Mouse (Mus musculus): ENCODE measurements around the gene Rfc1.
A peak's percentile ranks its signal among the peaks of the same experiment; 100 is the strongest.

The Rfc1 gene

DNA sequence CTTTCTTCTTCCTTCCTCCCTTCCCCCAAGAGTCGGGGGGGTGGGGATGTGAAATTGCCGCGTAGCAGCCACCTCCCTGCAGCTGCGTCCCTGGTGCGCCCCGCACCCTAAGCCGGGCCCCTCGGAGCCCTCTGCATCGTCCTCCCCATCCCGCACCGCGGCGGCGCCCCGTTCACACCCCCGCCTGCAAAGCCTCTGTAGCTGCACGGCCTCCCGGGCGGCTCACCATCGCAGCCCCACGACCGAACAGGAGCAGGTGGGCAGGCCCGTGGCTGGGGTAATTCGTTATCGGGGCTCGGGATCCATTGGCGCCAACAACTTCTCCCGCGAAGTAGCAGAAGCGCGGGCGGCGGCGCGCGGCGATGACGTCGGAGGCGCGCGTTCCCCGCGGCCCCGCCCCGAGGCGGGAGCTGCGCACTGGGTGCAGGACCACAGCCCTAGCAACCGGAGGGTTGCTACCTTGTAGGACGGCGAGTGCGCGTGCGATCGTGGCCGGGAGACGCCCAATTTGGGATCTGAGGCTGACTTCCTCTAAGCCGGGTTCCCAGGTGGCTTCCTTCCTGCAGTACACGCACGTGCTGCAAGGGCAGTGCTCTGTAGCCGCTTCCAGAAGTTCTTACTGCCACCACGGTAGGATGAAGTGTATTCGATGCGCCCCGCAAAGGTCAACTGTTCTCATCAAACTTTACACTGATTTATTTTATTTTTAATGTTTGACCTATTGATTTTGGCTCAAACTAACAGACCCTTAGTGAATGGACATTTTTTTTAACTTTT is at the start of gene Rfc1:
TSS of gene Rfc1 (minus strand) at position 373 of the 777 bp plus-strand sequence.
- peak; percentile 91 for DNase-seq (ENCODE audit: low spot score)

DNA sequence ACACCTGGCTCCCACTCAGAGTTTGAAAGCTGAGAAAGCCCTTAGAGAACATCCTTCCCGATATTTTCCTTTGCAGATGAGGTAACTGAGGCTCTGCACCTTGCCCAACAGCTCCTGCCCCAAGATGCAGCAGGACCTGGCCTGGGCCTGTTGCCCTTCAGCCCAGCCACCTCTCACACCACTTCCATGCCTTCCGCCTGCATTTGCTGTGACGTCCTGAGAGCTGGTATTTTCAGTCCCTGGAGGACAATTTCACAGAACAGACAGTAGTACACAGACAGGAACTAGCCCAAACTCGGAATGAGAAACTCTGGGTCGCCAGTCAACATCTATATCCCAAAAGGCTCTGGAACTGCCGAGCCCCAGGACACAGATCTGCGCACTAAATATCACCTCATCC is 39.3 kb upstream of the Rfc1 start:
- DNase-seq (ENCODE audit: low spot score), result no peak

DNA sequence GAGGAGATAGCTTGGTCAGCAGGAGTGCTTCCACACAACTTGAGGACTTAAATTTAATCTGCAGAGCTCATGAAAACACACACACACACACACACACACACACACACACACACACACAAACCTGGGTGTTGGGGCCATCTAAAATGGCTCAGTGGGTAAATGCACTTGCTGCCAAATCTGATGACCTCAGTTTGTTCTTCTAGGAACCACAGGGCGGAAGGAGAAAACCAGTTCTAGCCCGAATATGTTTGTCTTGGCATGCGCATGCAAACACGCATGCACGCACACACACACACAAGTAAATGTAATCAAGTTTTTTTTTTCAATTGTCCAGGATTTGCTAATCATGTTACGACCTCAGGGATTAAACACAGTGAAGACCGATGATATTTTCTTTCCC is 36.1 kb upstream of the Rfc1 start:
- DNase-seq (ENCODE audit: low spot score), result no peak

DNA sequence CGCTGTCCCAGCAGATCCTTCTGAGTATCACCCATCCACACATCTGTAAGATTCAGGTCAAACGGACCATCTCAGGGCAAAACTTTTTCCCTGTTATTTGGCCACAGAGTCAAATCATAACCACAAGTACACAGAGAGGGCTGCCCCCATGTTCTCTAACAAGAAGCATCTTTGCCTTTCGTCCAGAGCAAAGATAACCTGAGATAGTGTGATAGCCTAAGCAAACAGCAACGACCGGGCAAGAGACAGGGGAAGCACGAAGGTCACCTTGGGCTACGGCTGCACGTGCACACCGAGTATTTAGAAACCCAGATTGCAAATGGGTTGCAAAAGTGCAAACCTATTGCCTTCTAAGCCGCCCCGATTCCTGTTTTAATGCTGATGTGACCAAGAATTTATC is 32.4 kb upstream of the Rfc1 start:
- no peak for DNase-seq (ENCODE audit: low spot score)

DNA sequence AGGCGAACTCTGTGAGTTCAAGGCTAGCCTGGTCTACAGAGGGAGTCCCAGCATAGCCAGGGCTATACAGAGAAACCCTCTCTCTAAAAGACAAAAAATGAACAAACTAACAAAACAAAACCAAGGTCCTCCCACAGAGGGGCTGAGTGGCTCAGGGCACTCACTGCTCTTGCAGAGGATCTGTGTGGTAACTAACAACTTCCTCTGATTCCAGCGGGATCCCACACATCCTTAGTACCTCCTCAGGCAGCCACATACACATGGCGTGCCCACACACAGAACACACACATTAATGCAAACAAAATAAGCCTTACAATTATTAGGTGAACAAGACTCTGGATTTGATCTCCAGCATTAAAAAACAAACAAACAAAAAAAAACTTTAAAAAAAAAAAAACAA is 22.3 kb upstream of the Rfc1 start:
- DNase-seq (ENCODE audit: low spot score), result no peak

DNA sequence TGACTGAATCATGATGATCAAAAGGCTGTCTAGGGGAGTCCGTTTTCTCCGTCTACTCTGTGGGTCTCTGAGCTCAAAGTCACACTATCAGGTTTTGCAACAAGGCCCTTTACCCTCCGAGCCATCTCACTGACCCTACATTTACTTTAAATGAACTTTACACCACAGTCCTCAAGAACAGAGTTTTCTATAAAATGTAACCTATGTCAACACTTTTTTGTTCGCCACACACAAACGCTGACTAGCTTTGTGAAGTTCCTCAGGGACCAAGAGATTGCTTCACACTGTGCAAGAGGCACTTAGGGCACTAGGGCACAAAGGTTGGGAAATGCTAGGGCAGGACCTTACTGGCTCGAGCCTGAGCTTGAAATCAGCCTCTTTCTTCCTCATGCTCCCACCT is 21.4 kb upstream of the Rfc1 start:
- DNase-seq (ENCODE audit: low spot score), result no peak

DNA sequence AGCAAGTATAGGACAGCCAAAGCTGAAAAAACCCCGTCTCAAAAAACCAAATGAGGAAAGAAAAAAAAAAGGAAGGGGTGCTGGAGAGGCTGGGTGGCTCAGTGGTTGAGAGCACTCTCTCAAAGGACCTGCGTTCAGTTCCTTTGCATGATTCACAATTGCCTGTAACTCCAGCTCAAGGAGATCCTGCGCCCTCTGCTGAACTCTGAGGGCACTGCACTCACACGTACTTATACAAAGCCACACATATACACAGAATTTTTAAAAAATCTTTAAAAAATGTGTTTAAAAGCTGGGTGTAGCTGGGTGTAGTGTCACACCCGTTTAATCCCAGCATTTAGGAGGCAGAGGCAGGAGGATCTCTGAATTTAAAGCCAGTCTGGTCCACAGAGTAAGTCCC is 19.5 kb upstream of the Rfc1 start:
- DNase-seq (ENCODE audit: low spot score), result no peak

DNA sequence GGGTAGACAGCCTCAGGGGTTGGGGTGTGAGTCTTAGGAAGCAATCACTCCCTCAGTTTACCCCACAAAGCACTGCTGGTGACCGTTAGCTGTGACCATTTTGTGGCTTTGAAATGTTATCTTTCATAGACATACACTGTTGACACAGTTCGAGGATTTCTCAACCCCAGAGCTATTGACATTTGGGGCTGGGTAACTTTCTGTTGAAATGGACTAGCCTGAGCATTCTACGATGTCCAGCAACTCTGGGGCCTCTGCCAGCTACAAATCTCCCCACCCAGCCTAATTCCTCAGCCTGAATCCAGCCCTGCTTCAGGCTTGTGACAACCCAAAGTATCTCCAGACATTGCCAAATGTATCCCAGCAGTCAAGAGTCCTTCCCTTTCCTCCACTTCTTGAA is 18.6 kb upstream of the Rfc1 start:
- no peak for DNase-seq (ENCODE audit: low spot score)

DNA sequence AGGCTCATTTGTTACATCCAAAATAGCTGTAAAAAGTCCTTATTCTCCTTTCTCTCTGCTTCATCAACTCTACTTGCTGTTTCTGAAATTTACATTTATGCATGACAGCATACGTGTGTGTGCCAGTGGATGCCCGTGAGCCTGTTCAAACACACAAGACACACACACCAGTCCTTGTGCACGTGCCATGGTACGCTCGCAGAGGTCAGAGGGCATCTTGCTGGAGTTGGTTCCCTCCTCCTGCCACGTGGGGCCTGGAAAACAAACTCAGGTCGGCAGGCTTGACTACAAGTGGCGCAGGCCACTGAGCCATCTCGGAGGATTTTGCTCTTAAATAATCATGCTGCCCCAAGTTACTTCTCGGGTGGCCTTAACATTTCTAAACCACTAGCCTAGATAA is 15.0 kb upstream of the Rfc1 start:
- no peak for DNase-seq (ENCODE audit: low spot score)

DNA sequence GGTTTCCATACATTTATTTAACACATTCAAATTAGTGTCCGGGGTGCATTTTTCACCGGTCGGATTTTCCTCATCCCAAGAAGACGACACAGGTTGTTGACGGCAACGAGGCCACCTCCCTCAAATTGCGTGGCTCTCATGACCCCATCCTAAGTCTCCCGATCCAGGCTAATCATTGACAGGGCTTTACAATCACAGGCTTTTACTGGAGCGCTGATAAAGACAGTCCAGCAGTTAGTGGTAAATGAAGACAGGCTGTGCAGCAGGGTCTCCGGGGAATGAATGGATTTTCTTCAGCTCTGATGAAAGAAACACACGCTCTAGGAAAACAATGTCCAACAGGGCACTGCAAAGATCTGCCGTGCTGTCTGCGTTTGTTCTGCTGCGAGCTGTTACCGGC is 12.7 kb upstream of the Rfc1 start, which contains the start of gene Klb:
TSS of gene Klb (plus strand) at position 147 of the 400 bp plus-strand sequence.
- no peak for DNase-seq (ENCODE audit: low spot score)

DNA sequence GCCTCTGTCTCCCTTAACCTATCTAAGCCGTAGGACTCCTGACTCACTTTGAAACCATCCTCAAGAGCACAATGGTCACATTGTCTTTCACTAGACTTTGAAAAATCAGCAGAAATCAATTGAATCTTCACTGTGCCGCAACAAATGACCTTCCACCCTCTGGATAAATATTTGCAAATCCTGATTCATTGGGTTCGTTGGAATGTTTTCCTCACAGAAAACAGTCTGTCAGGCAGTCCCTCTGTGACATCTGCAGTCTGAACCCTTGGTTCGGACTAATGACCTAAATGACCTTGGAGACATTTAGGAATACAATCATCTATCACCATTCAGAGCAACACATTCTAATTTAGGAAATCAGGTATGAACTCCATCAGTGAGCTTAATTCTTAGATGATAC is 4.7 kb upstream of the Rfc1 start:
- no peak for DNase-seq (ENCODE audit: low spot score)

DNA sequence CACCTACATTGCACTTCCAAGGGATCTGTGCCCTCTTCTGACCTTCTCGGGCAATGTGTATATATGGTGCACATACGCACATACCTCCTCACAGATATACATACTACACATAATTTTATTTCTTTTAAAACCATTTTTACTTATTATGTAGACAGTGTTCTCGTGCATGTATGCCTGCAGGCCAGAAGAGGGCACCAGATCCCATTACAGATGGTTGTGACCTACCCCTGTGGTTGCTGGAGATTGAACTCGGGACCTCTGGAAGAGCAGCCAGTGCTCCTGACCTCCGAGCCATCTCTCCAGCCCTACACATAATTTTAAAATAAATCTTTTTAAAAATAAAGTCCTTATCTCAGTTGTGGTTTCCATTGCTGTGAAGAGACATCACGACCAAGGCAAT is 2.9 kb upstream of the Rfc1 start:
- DNase-seq (ENCODE audit: low spot score), result no peak

DNA sequence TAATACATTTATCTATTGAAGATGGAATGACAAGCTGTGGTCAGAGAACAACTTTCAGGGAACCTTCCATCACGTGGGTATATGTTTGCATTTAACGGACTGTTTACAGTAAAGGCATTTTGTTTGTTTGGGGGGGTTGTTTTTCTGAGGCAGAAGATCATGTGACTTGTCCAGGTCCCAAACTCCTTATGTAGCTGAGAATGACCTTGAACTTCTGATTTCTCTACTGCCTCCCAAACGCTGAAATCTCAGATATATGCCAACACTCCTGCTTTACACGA is 545 bp upstream of the Rfc1 start:
- no peak for DNase-seq (ENCODE audit: low spot score)

DNA sequence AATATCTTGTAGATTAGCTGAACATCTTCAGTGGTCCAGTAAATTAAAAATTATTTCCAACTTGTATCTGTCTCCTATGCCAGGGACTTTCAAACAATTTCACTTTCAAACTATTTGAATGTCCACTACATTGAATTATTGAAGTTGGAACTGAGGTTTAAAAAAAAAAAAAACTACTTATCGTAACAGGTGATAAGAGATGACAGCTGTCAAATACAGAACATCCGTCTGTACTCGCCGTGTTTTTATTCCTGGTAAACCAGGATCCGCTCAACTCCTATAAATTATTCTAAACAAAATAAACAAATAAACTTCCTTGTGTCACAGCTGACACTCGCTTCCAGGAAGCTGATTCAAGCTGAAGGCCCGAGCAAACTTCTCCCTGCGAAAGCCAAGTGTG is 682 bp downstream of the Rfc1 start:
- no peak for DNase-seq (ENCODE audit: low spot score)

DNA sequence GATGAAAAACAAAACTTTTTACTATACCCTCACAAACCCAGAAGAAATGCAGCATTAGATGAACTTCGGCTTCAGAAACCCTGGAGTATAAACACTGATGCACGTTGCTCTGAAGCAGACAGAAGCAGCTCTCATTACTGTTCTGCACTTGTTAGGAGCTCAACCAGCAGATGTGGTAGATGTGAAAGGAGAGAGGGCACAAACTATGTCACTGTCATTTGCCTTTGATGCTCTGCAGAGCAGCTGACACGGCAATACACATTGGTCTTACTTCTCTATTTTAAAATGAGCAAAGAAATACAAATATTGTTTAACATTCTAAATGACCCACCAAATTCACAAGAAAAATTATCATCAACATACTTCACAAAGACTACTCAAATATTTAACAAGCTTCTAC is 5.5 kb downstream of the Rfc1 start:
- DNase-seq (ENCODE audit: low spot score), result no peak

DNA sequence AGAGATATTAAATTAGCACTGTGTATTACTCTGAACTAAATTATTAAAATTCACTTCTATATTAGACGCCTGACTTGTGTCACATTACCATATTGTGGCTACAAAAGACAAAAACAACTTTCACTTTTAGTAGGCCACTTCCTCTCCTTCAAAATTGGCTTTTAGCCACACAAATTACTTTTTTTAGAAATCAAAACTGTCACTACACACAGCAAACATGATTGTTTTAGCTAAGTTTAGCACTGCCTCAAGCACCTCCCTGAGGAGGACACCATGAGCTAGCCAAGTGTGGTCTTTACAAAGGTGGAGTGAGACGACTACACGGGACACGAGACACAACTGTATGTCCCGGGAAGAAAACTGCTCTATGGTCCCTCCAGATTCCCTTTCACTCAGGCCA is 9.3 kb downstream of the Rfc1 start:
- DNase-seq (ENCODE audit: low spot score), result no peak

DNA sequence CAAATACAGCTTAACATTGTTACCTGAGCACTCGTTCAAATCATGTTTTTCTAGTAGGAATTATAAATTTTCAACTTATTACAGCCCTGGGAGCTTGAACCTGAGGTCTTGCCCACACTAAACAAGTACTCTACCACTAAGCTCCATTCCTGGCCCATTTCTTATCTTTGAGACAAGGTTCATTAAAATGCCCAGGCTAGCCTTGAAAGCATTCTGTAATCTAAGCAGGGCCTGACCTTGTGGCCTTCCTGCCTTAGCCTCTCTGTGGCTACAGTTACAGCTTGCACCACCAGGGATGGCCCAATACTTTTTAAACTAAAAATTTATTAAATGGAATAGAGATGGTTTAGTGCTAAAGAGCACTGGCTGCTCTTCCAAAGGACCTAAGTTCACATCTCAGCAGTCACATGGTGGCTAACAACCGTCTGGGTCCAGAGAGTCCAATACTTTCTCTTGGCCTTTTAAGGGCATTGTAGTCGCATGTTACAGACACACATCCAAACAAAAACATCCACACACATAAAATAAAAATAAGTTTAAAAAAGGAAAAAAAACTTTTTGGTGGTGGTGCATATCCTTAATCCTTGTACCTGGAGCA is 10.6 kb downstream of the Rfc1 start:
- no peak for DNase-seq (ENCODE audit: low spot score)

DNA sequence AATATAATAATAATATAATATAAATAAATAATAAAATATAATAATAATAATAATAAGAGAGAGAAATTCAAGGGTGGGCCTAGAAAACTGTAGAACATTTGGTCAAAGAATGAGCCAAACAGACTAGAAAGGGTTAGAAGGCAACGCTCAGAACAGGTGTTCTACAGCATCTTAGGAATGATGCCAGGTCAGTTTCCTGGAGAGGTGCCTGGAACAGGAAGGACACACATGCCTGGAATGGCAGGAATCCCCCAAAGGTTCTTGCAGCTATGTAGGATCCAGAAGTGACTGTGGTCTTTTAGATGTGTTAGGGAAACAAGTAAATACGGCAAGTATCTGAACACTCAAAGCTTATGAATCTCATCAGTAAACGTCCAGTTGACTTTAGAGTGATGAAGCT is 11.2 kb downstream of the Rfc1 start:
- no peak for DNase-seq (ENCODE audit: low spot score)

DNA sequence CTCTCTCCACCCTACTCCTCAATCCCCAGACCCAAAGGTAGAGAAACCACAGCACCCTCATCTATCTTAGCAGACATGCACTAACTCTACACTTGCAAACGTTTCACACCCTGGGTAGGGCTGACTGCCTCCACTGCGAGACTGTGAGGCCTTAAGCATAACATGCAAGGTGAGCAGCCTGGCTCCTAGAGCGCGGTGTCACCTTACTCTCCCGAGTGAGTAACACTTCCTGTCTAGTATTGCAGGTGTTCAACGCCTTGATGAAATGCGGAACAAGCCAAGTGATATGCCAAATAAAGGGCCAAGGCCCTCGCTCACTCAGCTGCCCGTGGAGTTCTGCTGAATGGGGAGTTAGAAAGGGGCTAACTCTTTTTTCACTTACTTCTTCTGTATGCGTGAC is 13.3 kb downstream of the Rfc1 start:
- no peak for DNase-seq (ENCODE audit: low spot score)

DNA sequence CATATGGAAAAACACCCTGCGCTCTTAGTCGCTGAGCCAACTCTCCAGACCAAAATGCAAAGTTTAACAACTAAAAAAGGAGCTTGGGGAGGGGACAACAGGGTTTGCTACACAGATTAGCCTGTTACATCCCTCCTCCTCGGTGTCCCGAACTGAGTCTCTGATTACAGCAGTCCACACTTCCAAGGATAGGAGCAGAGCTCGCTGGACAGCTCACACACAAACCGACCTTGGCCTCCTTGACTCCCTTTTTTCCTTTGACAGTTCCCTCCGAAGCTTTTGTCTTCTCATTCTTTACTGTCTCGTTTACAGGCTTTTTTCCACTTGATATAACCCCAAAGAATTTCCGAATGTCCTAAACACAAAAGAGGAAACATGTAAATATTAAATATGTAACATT is 16.3 kb downstream of the Rfc1 start:
- DNase-seq (ENCODE audit: low spot score), result no peak

DNA sequence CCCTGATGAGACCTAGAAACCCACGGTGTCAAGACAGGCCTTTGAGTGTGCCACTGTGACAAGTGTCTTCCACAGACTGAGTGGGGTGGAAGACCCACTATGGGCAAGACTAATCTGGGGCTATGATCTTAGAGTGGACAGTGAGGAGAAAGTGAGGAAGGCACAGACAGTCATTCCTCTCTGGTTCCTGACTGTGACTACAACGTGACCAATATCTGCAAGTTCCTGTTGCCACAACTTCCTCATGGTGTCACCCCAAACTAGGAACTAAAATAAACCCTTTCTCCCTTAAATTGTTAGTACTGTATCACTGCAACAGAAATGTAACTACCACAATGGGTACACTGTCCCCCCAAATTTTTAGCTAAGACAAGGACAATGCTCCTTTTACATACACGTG is 26.6 kb downstream of the Rfc1 start:
- DNase-seq (ENCODE audit: low spot score), result no peak

DNA sequence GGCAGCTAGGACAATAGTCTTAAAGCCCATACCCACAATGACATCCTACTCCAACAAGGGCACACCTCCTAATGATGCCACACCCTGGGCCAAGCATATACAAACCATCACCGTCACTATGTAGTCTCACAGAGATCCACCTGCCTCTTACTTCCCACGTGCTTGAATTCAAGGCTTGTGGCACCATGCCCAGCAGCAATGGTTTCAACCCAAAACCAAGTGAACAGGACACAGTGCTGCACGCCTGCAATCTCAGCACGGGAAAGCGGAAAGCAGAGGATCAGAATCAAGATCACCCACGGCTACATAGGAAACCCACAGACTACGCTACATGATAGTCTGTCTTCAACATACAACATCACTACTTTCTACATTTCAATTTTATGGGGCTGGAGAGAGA is 27.3 kb downstream of the Rfc1 start:
- DNase-seq (ENCODE audit: low spot score), result no peak

DNA sequence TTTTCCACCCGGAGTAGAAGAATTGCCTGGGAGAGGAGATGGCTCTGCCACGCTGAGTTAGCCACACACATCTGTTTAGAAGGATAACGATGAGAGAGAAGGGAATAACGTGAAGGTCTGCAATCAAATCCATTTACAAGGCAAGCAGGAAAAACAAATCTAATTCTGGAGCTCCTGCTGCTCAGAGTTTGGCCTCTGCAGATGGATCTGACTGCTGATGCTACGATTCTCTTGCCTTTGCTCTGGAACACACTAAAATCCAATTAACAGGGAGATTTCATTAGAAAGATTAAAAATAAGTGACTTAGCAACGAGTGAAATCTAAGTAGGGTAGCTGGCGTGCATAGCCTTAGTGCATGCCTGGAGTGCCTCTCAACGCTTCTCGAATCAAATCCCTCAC is 30.0 kb downstream of the Rfc1 start:
- peak; percentile 78 for DNase-seq (ENCODE audit: low spot score)

DNA sequence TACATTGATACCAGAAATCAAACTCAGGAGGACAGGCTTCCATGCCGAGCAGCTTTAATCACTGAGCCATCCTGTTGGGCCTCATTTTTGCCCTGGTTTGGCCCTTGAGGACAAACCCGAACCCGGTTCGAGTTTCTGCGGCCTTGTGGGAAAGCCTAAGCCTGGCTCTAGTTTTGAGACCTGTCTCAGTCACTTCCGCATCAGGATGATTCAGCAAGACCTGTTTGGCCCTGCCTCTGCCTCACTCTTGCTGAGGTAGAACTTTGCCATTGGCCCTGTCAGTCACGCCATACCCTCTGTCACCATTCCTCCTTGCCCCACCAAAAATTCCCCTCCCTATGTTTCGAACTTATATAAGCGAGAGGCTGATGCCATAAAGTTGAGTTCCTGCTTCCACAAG is 35.3 kb downstream of the Rfc1 start:
- DNase-seq (ENCODE audit: low spot score), result no peak

Data from MN1 (cell line).